In the genomic region with DNA sequence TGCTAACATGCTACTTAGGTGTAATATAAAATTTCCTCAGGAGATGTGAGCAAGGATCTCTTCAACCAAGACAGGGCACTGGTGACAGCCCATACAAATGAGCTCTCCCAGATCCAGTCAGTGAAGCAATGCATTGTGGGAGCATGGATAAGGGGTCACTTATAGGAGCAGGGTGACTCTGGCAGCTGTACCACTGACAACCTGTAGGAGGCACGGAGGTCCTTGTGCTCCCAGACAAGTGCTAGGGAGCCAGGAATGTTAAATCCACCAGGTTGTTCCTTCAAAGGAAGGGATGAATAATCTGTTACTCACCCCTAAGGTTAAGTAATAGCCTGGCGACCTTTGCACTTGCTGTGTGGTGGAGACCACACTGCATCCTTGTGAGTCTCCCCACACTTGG, we compare ENCODE assay signal across 17 mouse cellular contexts. TPM values are rescaled to one million over a fixed set of nuclear protein-coding genes. Genes with fewer than 3 reads are reported as not detected.
DNase-seq lines count a peak whose midpoint lies in the region; ATAC-seq and TF ChIP-seq lines count a peak whose summit lies in the region.
"Had no signal": no experiment of that assay in that cellular context is flagged by ENCODE, and none has a peak within 500 bp of the region (broad histone marks: within the 10 kb centered on the region; RNA-seq: fewer than 3 reads in every experiment).

No protein-coding gene starts in this region.

- H3K27me3 ChIP-seq in forebrain, embryonic 14.5 days (replicated peaks; ENCODE audit: control insufficient read depth, insufficient read depth, low read length), result no peaks in the 10 kb centered on the region
- no peaks in the 10 kb centered on the region for H3K27me3 ChIP-seq in forebrain, embryonic 15.5 days
- H3K27me3 ChIP-seq in lung, embryonic 14.5 days (ENCODE audit: insufficient read depth, low read length), result no peaks in the 10 kb centered on the region
- H3K27me3 ChIP-seq: limb, embryonic 15.5 days; midbrain, embryonic 13.5 days; neural tube, embryonic 12.5 days had no signal

- no peak for ATAC-seq in forebrain, embryonic 14.5 days
- ATAC-seq in forebrain, embryonic 15.5 days (replicated peaks), result no peak
- peak; percentile 44 for ATAC-seq in lung, embryonic 14.5 days (ENCODE audit: insufficient read depth)
- peak; percentile 81 for ATAC-seq in common myeloid progenitor, adult 5-6 weeks (replicated peaks; ENCODE audit: low read depth, poor library complexity, severe bottlenecking)
- ATAC-seq in monocyte, adult 5-6 weeks (replicated peaks; ENCODE audit: insufficient number of reproducible peaks, low FRiP score, low TSS enrichment, poor library complexity, severe bottlenecking), result 0 out of 2 replicates have a peak, but pooled peaks have one; percentile 24
- ATAC-seq: midbrain, embryonic 13.5 days had no signal

- no peaks in the 10 kb centered on the region for H3K9me3 ChIP-seq in forebrain, embryonic 14.5 days (replicated peaks; ENCODE audit: control insufficient read depth, low read length)
- no peaks in the 10 kb centered on the region for H3K9me3 ChIP-seq in forebrain, embryonic 15.5 days
- no peaks in the 10 kb centered on the region for H3K9me3 ChIP-seq in lung, embryonic 14.5 days (ENCODE audit: low read depth, low read length)
- H3K9me3 ChIP-seq: limb, embryonic 15.5 days; midbrain, embryonic 13.5 days; neural tube, embryonic 12.5 days had no signal

- no peak overlapping the region for H3K27ac ChIP-seq in forebrain, embryonic 14.5 days (ENCODE audit: low read depth, low read length)
- H3K27ac ChIP-seq in forebrain, embryonic 15.5 days (replicated peaks), result no peak overlapping the region
- H3K27ac ChIP-seq in lung, embryonic 14.5 days (ENCODE audit: low read depth), result no peak overlapping the region
- H3K27ac ChIP-seq: hindbrain, embryonic 14.5 days; limb, embryonic 15.5 days; midbrain, embryonic 13.5 days; neural tube, embryonic 12.5 days had no signal

- peak; percentile 49 for TF ChIP-seq CTCF in lung, embryonic 14.5 days (IDR thresholded peaks at IDR 0.05; ENCODE audit: low read depth)

- no peaks in the 10 kb centered on the region for H3K36me3 ChIP-seq in forebrain, embryonic 14.5 days (ENCODE audit: control insufficient read depth, insufficient read depth, low read length)
- H3K36me3 ChIP-seq in forebrain, embryonic 15.5 days, result no peaks in the 10 kb centered on the region
- H3K36me3 ChIP-seq in lung, embryonic 14.5 days (ENCODE audit: insufficient read depth), result no peaks in the 10 kb centered on the region
- H3K36me3 ChIP-seq: limb, embryonic 15.5 days; midbrain, embryonic 13.5 days; neural tube, embryonic 12.5 days had no signal

- no peak overlapping the region for H3K9ac ChIP-seq in forebrain, embryonic 14.5 days (ENCODE audit: low read length)
- no peak overlapping the region for H3K9ac ChIP-seq in forebrain, embryonic 15.5 days (replicated peaks)
- no peak overlapping the region for H3K9ac ChIP-seq in lung, embryonic 14.5 days
- H3K9ac ChIP-seq: hindbrain, embryonic 14.5 days; limb, embryonic 15.5 days; midbrain, embryonic 13.5 days; neural tube, embryonic 12.5 days had no signal

- no peak overlapping the region for H3K4me3 ChIP-seq in forebrain, embryonic 14.5 days (ENCODE audit: low read depth, low read length)
- H3K4me3 ChIP-seq in forebrain, embryonic 15.5 days, result no peak overlapping the region
- H3K4me3 ChIP-seq in lung, embryonic 14.5 days (ENCODE audit: low read depth, low read length), result no peak overlapping the region
- H3K4me3 ChIP-seq: limb, embryonic 15.5 days; midbrain, embryonic 13.5 days; neural tube, embryonic 12.5 days had no signal

- peak; percentile 14 for DNase-seq in forebrain, embryonic 14.5 days (ENCODE audit: low spot score)
- no peak for DNase-seq in lung, embryonic 14.5 days
- no peak for DNase-seq in lung, postnatal 36 days
- DNase-seq in adrenal gland, adult (ENCODE audit: inconsistent age in 2 of 2, low spot score in 1 of 2), result no peak
- DNase-seq in urinary bladder, postnatal 4 days (ENCODE audit: low spot score in 2 of 2), result no peak
- DNase-seq: cerebellum, adult 2 months; kidney, postnatal 14 days; right cerebral cortex, adult 18-20 months; thymus, adult 18-20 months had no signal

- no peak overlapping the region for H3K4me2 ChIP-seq in forebrain, embryonic 14.5 days (ENCODE audit: low read length)
- no peak overlapping the region for H3K4me2 ChIP-seq in forebrain, embryonic 15.5 days (replicated peaks)
- H3K4me2 ChIP-seq in lung, embryonic 14.5 days, result no peak overlapping the region
- H3K4me2 ChIP-seq: heart, embryonic 11.5 days; hindbrain, embryonic 14.5 days; limb, embryonic 15.5 days; midbrain, embryonic 13.5 days; neural tube, embryonic 12.5 days had no signal

- no peaks in the 10 kb centered on the region for H3K4me1 ChIP-seq in forebrain, embryonic 14.5 days (ENCODE audit: control insufficient read depth, insufficient read depth, low read length)
- no peaks in the 10 kb centered on the region for H3K4me1 ChIP-seq in forebrain, embryonic 15.5 days
- no peaks in the 10 kb centered on the region for H3K4me1 ChIP-seq in lung, embryonic 14.5 days (ENCODE audit: insufficient read depth)
- H3K4me1 ChIP-seq: limb, embryonic 15.5 days; midbrain, embryonic 13.5 days; neural tube, embryonic 12.5 days had no signal

- WGBS in forebrain, embryonic 14.5 days, result 12% methylated on average over 2 of the region's 2 CpGs
- 13% methylated on average over 2 of the region's 2 CpGs for WGBS in forebrain, embryonic 15.5 days
- WGBS in lung, embryonic 14.5 days, result 8% methylated on average over 2 of the region's 2 CpGs

RNA-seq across cellular contexts. Expression of gene Limk1, which starts 6.7 kb away (rescaled TPM):
- polyA plus RNA-seq in forebrain, embryonic 14.5 days (2014; fragmentation: Nextera tagmentation; extraction: Ambion mirVana), result 14.0 and 16.4 TPM in 2 replicates
- 16.0 and 16.9 TPM in 2 replicates for polyA plus RNA-seq in forebrain, embryonic 15.5 days (2015; fragmentation: Nextera tagmentation; extraction: Ambion mirVana)
- 8.2 and 10.0 TPM in 2 replicates for polyA plus RNA-seq in lung, embryonic 14.5 days (2014; fragmentation: Nextera tagmentation; extraction: Ambion mirVana)
- total RNA-seq in common myeloid progenitor, adult 5-6 weeks (2017), result 12.6 and 15.1 TPM in 2 replicates
- 5.1 to 31.9 TPM (median 6.9 TPM) in 3 replicates for total RNA-seq in monocyte, adult 5-6 weeks (2017)

RNA-seq across cellular contexts. Expression of gene Eln, which starts 52.0 kb away (rescaled TPM):
- polyA plus RNA-seq in forebrain, embryonic 14.5 days (2014; fragmentation: Nextera tagmentation; extraction: Ambion mirVana), result 4.1 and 6.0 TPM in 2 replicates
- polyA plus RNA-seq in forebrain, embryonic 15.5 days (2015; fragmentation: Nextera tagmentation; extraction: Ambion mirVana), result 7.7 and 7.8 TPM in 2 replicates
- polyA plus RNA-seq in lung, embryonic 14.5 days (2014; fragmentation: Nextera tagmentation; extraction: Ambion mirVana), result 196 and 198 TPM in 2 replicates
- total RNA-seq in common myeloid progenitor, adult 5-6 weeks (2017), result not detected in 2 replicates
- total RNA-seq in monocyte, adult 5-6 weeks (2017), result not detected in 3 replicates

RNA-seq across cellular contexts. Expression of gene Eif4h, which starts 55.8 kb away (rescaled TPM):
- 402 and 418 TPM in 2 replicates for polyA plus RNA-seq in forebrain, embryonic 14.5 days (2014; fragmentation: Nextera tagmentation; extraction: Ambion mirVana)
- polyA plus RNA-seq in forebrain, embryonic 15.5 days (2015; fragmentation: Nextera tagmentation; extraction: Ambion mirVana), result 405 and 408 TPM in 2 replicates
- polyA plus RNA-seq in lung, embryonic 14.5 days (2014; fragmentation: Nextera tagmentation; extraction: Ambion mirVana), result 557 and 559 TPM in 2 replicates
- total RNA-seq in common myeloid progenitor, adult 5-6 weeks (2017), result 214 and 235 TPM in 2 replicates
- 260 to 269 TPM (median 265 TPM) in 3 replicates for total RNA-seq in monocyte, adult 5-6 weeks (2017)

Comparison
In these comparisons a context has a peak if more than half of its experiments do, and no peak if none do; other contexts are left out.
1. ATAC-seq: peak in lung, embryonic 14.5 days (single experiment), common myeloid progenitor, adult 5-6 weeks (single experiment) and monocyte, adult 5-6 weeks (single experiment); none in forebrain, embryonic 14.5 days (single experiment) and forebrain, embryonic 15.5 days (single experiment).
2. RNA of gene Eln, which starts 52.0 kb away (polyA plus RNA-seq): 196 to 198 TPM in lung, embryonic 14.5 days; 7.7 to 7.8 TPM in forebrain, embryonic 15.5 days and 4.1 to 6.0 TPM in forebrain, embryonic 14.5 days; every median in the first group is over 10 times any median in the second.